Mouse (Mus musculus): ENCODE results near the gene Pnpla8. TPM values are rescaled to one million over a fixed set of nuclear protein-coding genes. Genes with fewer than 3 reads are reported as not detected.

The Pnpla8 gene
- 19.2 TPM for polyA plus RNA-seq (2017; shearing (Covaris generic))

GRCm38 (mm10) chr12:44221070-44221469 is at the start of gene Pnpla8:
Gene Pnpla8, plus strand, starts transcription at chr12:44221370.

DNA sequence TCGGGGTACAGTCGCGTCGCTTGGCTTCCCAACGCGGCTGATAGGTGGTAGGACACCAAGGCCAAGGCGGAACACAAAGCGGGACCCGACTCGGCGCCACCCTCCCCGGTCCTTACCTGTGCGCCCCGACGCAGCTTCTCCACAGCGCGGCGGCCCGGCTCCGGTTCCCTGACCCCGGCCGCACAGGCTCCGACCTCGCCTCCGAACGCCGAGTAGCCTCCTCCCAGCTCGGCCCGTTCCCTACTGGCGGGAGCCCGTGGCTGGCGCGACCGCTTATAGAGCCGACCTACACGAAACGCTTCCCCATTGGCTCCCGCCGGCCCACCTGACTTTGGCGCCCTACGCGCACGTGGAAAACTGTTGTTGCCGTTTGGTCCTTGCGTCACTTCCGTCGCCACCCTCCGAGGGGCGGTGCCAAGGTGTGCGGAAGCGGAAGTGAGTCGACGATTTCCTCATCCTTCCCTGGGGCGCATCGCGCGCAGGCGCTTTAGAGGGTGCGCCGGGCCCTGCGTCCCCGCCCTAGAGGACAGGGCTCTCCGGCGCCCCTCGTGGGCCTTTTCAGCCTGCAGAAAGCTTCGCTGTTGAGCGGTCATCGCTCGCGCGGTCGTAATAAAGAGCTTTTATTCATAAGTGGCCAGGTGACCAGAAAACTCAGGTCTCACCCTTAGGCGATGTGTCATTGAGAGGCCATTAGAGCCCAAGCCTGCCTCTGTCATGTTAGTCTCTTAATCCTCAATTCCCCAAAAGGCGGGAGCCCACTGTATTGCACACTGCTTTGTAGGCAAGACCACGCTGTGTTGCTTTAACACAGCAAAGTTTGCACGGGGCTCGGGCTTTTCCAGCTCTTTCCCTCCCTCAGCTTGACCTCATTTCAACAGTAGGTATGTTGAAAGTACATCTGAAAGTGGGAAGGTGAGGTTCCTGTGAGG is 11.1 kb upstream of the Pnpla8 start, which contains the start of gene Dnajb9:
Gene Dnajb9, minus strand, starts transcription at position 503 of the 929 bp plus-strand sequence.

DNA sequence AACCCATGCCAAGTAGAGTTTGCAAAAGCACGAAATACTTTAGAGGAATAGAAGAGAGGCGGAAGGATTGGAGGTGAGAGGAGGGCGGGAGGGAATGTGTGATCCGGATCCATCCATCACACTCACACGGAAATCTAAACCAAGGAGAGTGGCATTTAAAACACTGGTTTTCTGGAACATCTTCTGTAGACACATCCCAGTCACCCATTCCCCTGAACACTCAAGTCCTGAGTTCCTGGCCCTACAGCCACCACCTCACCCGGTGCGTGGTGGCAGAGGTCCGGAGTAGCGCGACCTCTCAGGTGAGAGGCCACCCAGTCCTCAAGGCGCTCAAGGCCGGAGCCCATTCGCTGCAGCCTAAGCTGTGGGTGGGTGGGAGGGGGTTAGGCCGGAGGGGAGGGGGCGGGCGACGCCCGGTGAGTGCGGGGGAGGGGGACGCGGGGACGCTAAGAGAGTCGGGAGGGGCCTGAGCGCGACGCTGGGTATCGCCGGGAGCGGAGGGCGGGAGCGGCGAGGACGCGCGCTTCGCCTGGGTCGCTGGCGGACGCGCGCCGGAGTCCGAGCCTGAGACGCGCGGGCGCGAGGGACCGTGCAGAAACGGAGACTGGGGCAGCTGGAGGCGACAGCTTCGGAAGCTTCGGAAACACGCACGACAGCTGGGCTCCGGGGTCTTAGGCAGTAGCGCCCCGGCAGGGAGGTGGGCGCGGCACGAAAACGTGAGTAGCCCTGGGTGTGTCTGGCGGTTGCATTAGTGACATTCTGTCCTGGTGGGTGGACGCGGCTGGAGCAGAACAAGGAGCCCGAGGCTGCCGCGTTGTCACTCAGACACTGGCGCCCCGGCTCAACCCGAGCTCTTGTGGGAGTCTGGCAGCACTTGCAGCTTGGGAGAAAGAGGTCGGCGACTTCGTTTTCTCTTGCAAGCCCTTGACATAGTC is 107.5 kb downstream of the Pnpla8 start, which contains the start of gene Nrcam:
Gene Nrcam, plus strand, starts transcription at position 505 of the 935 bp plus-strand sequence.

Other genes with a start within 250 kb of the Pnpla8 start
- gene Dnajb9, start 11.0 kb upstream of the Pnpla8 start, polyA plus RNA-seq (2017; shearing (Covaris generic)), result 14.0 TPM
- 0.17 TPM for gene Nrcam, start 107.5 kb downstream of the Pnpla8 start, polyA plus RNA-seq (2017; shearing (Covaris generic))